Mouse (Mus musculus) ES-E14 (cell line): ENCODE data around the gene Gm49337. TPM values are rescaled to one million over a fixed set of nuclear protein-coding genes. Genes with fewer than 3 reads are reported as not detected.
"Not testable (repeated sequence)": the region's sequence is repeated elsewhere in the genome, so short reads cannot be mapped to it uniquely, and the experiment has no call there.

Source experiments
- DNase-seq: peaks from one replicate; pipeline ENCODE4 v3.0.0-alpha.2; 2013; ENCODE audit warnings: low read depth, low spot score
- H3K27ac ChIP-seq: 2 replicates; pipeline ENCODE4 v1.5.1; 2012; ENCODE audit warnings: low read depth, mild to moderate bottlenecking, low read length, moderate library complexity, mixed read lengths; ENCODE audit not compliant: poor library complexity, insufficient read depth, severe bottlenecking
- H3K36me3 ChIP-seq: 2 replicates; pipeline ENCODE4 v1.6.1; 2012; ENCODE audit warnings: mild to moderate bottlenecking, low read length, moderate library complexity, mixed read lengths; ENCODE audit not compliant: control insufficient read depth, poor library complexity, insufficient read depth, severe bottlenecking
- H3K4me1 ChIP-seq, 2 experiments: fragments of 150-350 bp in 1 of 2; sonication (generic) in 1 of 2; 2 replicates each; pipeline ENCODE4 v1.6.1; 2012; ENCODE audit warnings: low read length in 2 of 2, mild to moderate bottlenecking in 1 of 2, mixed read lengths in 1 of 2; ENCODE audit not compliant: control insufficient read depth in 2 of 2, insufficient read depth in 2 of 2, poor library complexity in 1 of 2
- H3K4me3 ChIP-seq, 2 experiments: fragments of 150-350 bp in 1 of 2; sonication (generic) in 1 of 2; 2 replicates each; pipeline ENCODE4 v1.5.1; 2012; ENCODE audit warnings: low read length in 2 of 2, low read depth in 1 of 2, mild to moderate bottlenecking in 1 of 2, mixed read lengths in 1 of 2; ENCODE audit not compliant: insufficient read depth in 1 of 2, poor library complexity in 1 of 2, severe bottlenecking in 1 of 2
- H3K9ac ChIP-seq: 2 replicates; pipeline ENCODE4 v1.6.1; 2012; ENCODE audit warnings: low read depth, mild to moderate bottlenecking, low read length, mixed read lengths; ENCODE audit not compliant: poor library complexity, insufficient read depth, severe bottlenecking
- H3K9me3 ChIP-seq: fragments of 150-350 bp; sonication (generic); 2 replicates; pipeline ENCODE4 v1.6.1; 2012; ENCODE audit warnings: low read depth, mild to moderate bottlenecking, low read length; ENCODE audit not compliant: control insufficient read depth, insufficient read depth
- CHD2 ChIP-seq: IDR thresholded peaks from 2 replicates; pipeline ENCODE4 v1.6.1; 2014; ENCODE audit warnings: mild to moderate bottlenecking, low read depth, low read length, inconsistent platforms
- HCFC1 ChIP-seq: IDR thresholded peaks from 2 replicates; pipeline ENCODE4 v1.6.1; 2012; ENCODE audit warnings: low read length, inconsistent platforms, borderline replicate concordance; ENCODE audit not compliant: insufficient read depth
- MAFK ChIP-seq: IDR thresholded peaks from 2 replicates; pipeline ENCODE4 v1.6.1; 2014; ENCODE audit warnings: mild to moderate bottlenecking, low read depth, low read length, inconsistent platforms; ENCODE audit not compliant: insufficient read depth
- ZC3H11A ChIP-seq: IDR thresholded peaks from 2 replicates; pipeline ENCODE4 v1.6.1; 2012; ENCODE audit warnings: low read depth, mild to moderate bottlenecking, inconsistent platforms, low read length, borderline replicate concordance
- ZNF384 ChIP-seq: IDR thresholded peaks from 2 replicates; pipeline ENCODE4 v1.6.1; 2012; ENCODE audit warnings: low read depth, low read length, inconsistent platforms
- in situ Hi-C, 2 experiments: fragments of 600-800 bp; cut with MboI; formaldehyde crosslinking; loops; one replicate each; pipeline ENCODE4 v1.15.1; 2025; ENCODE audit warnings: low sequenced_read_pairs in 2 of 2, inconsistent platforms in 1 of 2; ENCODE audit not compliant: unreplicated experiment in 2 of 2
- total RNA-seq: library from RNA; depleted of rRNA; stranded (reverse); fragments of 300-350 nt; gene quantifications from 2 replicates; pipeline ENCODE4 v1.2.3, GENCODE M21; 2012

Gm49337 gene
- total RNA-seq, 1 experiment = 1.0 TPM

DNA sequence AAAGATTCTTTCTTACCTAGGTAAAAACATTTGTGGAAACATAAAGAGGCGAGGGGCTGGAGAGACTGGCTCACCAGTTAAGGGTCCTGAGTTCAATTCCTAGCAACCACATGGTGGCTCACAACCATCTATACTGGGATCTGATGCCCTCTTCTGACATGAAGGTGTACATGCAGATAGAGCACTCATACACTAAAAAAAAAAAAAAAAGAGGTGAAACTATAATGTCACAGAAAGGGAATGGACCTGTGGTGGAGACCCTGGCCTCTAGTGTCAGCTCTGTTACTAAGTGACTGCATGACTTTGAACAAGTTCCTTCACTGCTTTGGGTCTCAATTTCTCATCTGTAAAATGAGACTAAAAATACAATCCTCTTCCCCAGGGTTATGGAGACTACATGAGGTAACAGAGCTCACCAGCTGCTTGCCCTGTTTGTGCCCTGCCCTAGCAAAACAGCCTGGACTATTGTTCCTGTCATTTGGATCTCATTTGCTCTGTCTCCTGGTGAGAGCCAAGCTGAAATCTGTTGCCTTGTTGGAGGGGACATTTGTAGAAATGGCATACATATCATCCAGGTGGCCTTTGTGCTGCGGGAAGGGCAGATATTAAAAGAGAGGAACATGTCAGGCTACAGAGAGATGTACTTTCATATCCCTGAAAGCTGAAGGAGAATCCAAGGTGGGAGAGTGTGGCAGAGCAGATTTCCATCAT lies 42.9 kb downstream of the Gm49337 start:
- Histone ChIP-seq H3K9me3 (no peaks in the 10 kb centered on the region), H3K27ac (no peak overlapping the region), H3K9ac (no peak overlapping the region), H3K36me3 (no peaks in the 10 kb centered on the region), H3K4me1 (no peaks in the 10 kb centered on the region; a peak in 2 of 4 replicates), H3K4me3 (no peak overlapping the region)
- no peak for DNase-seq
- in situ Hi-C loops = no loop called here
- TF ChIP-seq ZNF384 = peak; percentile 90
- no peak for TF ChIP-seq ZC3H11A
- TF ChIP-seq HCFC1 = no peak

- H3K4me3 ChIP-seq = no peak overlapping the region
- no peaks in the 10 kb centered on the region for H3K36me3 ChIP-seq
- no peaks in the 10 kb centered on the region; a peak in 2 of 4 replicates for H3K4me1 ChIP-seq
- no peak overlapping the region for H3K9ac ChIP-seq
- no peak for DNase-seq
- in situ Hi-C loops = no loop called here
- H3K27ac ChIP-seq = no peak overlapping the region
- TF ChIP-seq MAFK = no peak
- TF ChIP-seq ZNF384 = no peak
- no peak for TF ChIP-seq ZC3H11A
- H3K9me3 ChIP-seq = no peaks in the 10 kb centered on the region
Measured at GRCm38 (mm10) chr4:116217046-116217445, 43.9 kb downstream of the Gm49337 start.

GRCm38 (mm10) chr4:116217661-116218060 lies 44.5 kb downstream of the Gm49337 start:
- in situ Hi-C loops = not testable (repeated sequence)

DNA sequence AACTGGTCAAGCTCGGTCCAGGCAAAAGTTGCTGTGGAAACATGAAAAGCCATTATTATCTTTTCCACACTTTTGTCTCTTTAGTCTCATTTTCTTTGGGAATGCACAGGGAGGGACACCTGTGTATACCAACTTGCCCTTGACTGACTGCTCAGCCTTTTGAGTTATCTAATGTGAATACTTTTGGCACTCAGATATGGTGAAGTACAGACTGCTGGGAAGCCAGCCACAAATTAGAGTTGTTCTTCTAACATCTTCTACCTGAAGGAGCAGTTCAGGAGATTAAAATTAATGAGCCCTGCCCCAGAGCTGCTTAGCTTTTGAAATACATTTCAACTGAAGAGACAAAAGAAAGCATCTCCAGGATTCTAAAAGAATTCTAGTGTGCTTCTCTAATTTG lies 45.9 kb downstream of the Gm49337 start:
- Histone ChIP-seq H3K9me3 (no peaks in the 10 kb centered on the region), H3K4me1 (no peaks in the 10 kb centered on the region; a peak in 2 of 4 replicates), H3K27ac (no peak overlapping the region), H3K4me3 (no peak overlapping the region), H3K36me3 (no peaks in the 10 kb centered on the region), H3K9ac (no peak overlapping the region)
- DNase-seq = no peak
- in situ Hi-C loops = no loop called here
- no peak for TF ChIP-seq HCFC1
- no peak for TF ChIP-seq MAFK
- no peak for TF ChIP-seq ZC3H11A
- TF ChIP-seq ZNF384 = no peak
- no peak for TF ChIP-seq CHD2

More at GRCm38 (mm10) chr4:116217661-116218060, 44.5 kb downstream of the Gm49337 start:
- H3K4me3 ChIP-seq, H3K27ac ChIP-seq, H3K9me3 ChIP-seq, H3K4me1 ChIP-seq, DNase-seq, H3K9ac ChIP-seq, H3K36me3 ChIP-seq: not testable (repeated sequence)

GRCm38 (mm10) chr4:116220071-116220650 lies 47.0 kb downstream of the Gm49337 start:
- Histone ChIP-seq H3K4me1 (no peaks in the 10 kb centered on the region; a peak in 2 of 4 replicates), H3K9ac (no peak overlapping the region), H3K9me3 (no peaks in the 10 kb centered on the region), H3K4me3 (peak overlapping the region; percentile 92 to 94), H3K27ac (no peak overlapping the region; the same call in 1 of the 2 replicates), H3K36me3 (no peaks in the 10 kb centered on the region)
- TF ChIP-seq HCFC1 = no peak
- no peak for TF ChIP-seq MAFK
- no peak for TF ChIP-seq ZC3H11A
- DNase-seq = no peak
- in situ Hi-C loops = no loop called here
